Mouse (Mus musculus) small intestine, adult 2 months (tissue): Measurements from ENCODE around the gene Ranbp10.

ENCODE experiments used
- CTCF ChIP-seq: fragments of 200-500 bp; IDR thresholded peaks from 2 replicates; pipeline ENCODE4 v1.5.1; 2012; ENCODE audit warnings: low read depth, mild to moderate bottlenecking, control low read depth, inconsistent platforms, low read length, moderate library complexity, mixed read lengths; ENCODE audit not compliant: insufficient replicate concordance, insufficient read length; ENCODE audit errors: extremely low read depth
- POLR2A ChIP-seq: fragments of 200-500 bp; IDR thresholded peaks from 2 replicates; pipeline ENCODE4 v1.6.1; 2012; ENCODE audit warnings: low read depth, mild to moderate bottlenecking, control low read depth, inconsistent platforms, low read length, moderate library complexity

DNA sequence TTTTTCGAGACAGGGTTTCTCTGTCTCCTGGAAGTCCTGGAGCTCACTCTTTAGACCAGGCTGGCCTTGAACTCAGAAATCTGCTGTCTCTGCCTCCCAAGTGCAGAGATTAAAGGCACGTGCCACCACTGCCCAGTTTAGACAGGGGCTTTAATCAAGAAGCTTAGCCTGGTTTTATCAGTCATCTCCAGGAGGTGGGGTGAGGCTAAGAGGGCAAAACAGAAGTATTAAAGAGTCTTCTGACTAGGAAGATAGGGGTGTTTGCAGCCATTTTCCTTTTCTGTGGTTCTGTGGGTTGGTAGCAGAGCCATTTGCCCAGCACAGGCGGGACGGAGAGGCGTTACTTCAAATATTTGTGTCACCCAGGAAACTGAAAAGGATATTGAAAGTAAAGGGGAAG is 32.2 kb upstream of the Ranbp10 start:
- TF ChIP-seq POLR2A (no peak), CTCF (no peak)
